Mouse (Mus musculus) CH12F3 (cell line): Measurements from ENCODE around the gene Gm11569.
"Not testable (repeated sequence)": the region's sequence is repeated elsewhere in the genome, so short reads cannot be mapped to it uniquely, and the experiment has no call there.

Experiments
- in situ Hi-C: fragments of 300-500 bp; cut with MboI; formaldehyde crosslinking; loops from 2 replicates; pipeline ENCODE4 v1.14.3; 2020; ENCODE audit warnings: low sequenced_read_pairs

Gene Gm11569

DNA sequence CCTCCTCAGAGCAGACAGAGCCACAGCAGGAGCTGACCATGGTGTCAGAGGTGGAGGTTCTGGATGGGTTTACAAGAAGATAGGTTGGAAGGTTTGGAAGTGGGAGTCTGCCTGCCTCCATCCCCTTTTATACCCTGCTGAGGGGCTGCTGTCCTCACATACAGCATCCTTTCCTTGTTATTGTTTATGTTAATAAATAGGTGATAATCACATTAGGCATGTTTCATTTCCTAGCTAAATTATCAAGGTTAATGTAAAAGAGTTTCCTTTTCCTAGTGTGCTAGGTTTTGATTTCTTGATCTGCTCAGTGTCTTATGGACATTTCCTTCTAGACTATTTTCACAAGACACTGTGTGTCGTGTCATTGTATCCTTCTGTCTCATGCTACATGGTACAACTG is at the start of gene Gm11569:
Gene Gm11569, minus strand, starts transcription at position 101 of the 400 bp plus-strand sequence.
- in situ Hi-C loops, result not testable (repeated sequence)

DNA sequence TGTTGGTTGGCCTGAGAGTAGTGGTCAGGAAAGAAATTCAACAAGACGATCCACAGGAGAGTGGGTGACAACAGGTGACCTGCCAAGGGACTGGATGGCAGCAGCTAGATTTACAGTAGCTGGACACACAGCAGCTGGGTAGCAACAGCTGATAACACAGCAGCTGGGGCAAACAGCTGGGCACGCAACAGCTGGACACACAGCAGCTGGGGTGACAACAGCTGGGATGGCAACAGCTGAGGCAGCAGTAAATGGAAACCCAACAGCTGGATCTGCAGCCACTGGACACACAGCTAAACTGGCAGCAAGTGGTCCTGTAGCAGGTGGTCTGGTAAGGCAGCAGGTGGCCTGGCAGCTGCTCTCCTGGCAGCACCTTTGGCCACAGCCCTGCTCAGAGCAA is 48.0 kb upstream of the Gm11569 start:
- in situ Hi-C loops, result no loop called here

DNA sequence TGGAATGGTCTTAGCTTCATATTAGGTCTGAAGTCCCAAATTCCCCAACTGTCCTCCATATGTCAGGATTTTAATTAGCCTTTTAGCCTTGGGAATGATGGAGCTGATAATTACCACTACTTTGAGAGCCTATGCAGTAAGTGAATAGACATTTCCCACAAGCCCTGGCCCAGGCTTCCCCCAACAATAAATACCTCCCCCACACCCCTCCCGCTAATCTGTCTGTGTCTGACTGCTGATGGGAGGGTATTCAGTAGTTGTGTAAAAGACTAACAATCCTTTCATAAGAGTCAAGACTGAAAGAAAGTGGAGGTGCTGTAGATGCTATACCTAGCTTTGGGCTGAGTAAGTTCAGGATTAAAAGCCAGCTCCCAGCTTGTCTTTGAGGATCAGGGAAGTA is 43.5 kb upstream of the Gm11569 start:
- in situ Hi-C loops, result no loop called here

DNA sequence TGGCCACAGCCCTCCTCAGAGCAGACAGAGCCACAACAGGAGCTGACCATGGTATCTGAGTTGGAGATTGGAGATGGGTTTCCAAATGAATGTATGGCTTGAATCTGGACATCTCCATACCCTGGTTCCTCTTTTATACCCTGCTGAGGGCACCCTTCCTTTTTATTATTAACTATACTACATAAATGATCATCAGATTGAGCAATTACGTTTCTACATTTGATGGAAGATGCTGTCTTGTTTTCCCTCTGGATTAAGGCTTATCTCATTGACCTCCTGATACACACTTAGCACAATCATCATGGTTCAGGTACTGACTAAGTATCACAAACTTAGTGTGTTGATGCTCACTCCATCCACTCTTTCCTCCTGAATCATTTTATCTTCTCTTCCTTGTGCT is 39.2 kb upstream of the Gm11569 start, which contains the start of gene 2300003K06Rik:
Gene 2300003K06Rik, minus strand, starts transcription at position 101 of the 400 bp plus-strand sequence.
- in situ Hi-C loops, result no loop called here

DNA sequence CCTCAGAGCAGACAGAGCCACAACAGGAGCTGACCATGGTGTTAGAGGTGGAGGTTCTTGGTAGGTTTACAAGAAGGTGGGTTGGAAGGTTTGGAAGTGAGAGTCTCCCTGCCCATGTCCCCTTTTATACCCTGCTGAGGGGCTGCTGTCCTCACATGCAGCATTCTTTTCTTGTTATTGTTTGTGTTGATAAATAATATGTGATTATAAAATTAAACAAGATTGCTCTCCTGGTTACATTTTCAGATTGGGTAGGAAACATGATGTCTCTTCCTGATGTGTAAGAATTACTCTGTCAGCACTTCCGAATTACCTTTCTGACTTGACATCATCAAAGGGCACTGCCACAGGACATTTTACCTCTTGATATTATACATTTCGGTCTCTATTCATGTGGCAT is 16.8 kb upstream of the Gm11569 start, which contains the start of gene Gm11564:
Gene Gm11564, minus strand, starts transcription at position 101 of the 400 bp plus-strand sequence.
- in situ Hi-C loops, result not testable (repeated sequence)

DNA sequence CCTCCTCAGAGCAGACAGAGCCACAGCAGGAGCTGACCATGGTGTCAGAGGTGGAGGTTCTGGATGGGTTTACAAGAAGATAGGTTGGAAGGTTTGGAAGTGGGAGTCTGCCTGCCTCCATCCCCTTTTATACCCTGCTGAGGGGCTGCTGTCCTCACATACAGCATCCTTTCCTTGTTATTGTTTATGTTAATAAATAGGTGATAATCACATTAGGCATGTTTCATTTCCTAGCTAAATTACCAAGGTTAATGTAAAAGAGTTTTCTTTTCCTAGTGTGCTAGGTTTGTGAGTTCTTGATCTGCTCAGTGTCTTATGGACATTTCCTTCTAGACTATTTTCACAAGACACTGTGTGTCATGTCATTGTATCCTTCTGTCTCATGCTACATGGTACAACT is 11.1 kb upstream of the Gm11569 start, which contains the start of gene Krtap4-13:
Gene Krtap4-13, minus strand, starts transcription at position 101 of the 400 bp plus-strand sequence.
- in situ Hi-C loops, result not testable (repeated sequence)

DNA sequence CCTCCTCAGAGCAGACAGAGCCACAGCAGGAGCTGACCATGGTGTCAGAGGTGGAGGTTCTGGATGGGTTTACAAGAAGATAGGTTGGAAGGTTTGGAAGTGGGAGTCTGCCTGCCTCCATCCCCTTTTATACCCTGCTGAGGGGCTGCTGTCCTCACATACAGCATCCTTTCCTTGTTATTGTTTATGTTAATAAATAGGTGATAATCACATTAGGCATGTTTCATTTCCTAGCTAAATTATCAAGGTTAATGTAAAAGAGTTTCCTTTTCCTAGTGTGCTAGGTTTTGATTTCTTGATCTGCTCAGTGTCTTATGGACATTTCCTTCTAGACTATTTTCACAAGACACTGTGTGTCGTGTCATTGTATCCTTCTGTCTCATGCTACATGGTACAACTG is 5.6 kb upstream of the Gm11569 start, which contains the start of gene Gm11554:
Gene Gm11554, minus strand, starts transcription at position 101 of the 400 bp plus-strand sequence.
- in situ Hi-C loops, result not testable (repeated sequence)

DNA sequence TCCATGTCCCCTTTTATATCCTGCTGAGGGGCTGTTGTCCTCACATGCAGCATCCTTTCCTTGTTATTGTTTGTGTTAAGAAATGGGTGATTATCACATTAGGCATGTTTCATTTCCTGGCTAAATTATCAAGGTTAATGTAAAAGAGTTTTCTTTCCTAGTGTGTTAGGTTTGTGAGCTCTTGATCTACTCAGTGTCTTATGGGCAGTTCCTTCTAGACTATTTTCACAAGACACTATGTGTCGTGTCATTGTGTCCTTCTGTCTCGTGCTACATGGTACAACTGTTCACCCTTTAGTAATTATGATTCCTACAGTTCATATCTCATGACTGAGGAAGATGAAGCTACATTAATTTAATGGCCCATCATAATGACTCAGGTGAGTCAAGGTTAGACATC is 5.4 kb downstream of the Gm11569 start, which contains the start of gene Gm11596:
Gene Gm11596, minus strand, starts transcription at position 101 of the 400 bp plus-strand sequence.
- in situ Hi-C loops, result no loop called here

DNA sequence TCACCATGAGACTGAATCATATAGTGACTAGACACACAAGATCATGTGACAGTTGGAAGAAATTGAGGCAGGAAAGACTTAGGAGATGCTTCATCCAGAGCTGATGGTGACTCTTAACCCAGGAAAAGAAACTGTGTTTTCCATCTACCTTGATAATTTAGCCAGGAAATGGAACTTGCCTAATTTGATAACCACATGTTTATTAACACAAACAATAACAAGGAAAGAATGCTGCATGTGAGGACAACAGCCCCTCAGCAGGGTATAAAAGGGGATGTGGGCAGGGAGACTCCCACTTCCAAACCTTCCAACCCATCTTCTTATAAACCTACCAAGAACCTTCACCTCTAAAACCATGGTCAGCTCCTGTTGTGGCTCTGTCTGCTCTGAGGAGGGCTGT is 13.8 kb downstream of the Gm11569 start, which contains the start of gene Krtap4-9:
Gene Krtap4-9, plus strand, starts transcription at position 301 of the 400 bp plus-strand sequence.
- in situ Hi-C loops, result not testable (repeated sequence)

DNA sequence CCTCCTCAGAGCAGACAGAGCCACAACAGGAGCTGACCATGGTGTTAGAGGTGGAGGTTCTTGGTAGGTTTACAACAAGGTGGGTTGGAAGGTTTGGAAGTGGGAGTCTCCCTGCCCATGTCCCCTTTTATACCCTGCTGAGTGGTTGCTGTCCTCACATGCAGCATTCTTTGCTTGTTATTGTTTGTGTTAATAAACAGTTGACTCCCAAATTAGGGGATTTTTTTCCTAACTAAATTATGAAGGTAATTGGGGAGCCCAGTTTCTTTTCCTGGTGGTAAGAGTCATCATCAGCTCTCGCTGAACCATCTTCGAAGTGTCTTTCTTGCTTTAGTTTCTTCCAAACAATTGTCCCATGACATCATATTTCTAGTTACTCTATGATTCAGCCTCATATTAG is 18.1 kb downstream of the Gm11569 start, which contains the start of gene Krtap4-8:
Gene Krtap4-8, minus strand, starts transcription at position 101 of the 400 bp plus-strand sequence.
- in situ Hi-C loops, result no loop called here

DNA sequence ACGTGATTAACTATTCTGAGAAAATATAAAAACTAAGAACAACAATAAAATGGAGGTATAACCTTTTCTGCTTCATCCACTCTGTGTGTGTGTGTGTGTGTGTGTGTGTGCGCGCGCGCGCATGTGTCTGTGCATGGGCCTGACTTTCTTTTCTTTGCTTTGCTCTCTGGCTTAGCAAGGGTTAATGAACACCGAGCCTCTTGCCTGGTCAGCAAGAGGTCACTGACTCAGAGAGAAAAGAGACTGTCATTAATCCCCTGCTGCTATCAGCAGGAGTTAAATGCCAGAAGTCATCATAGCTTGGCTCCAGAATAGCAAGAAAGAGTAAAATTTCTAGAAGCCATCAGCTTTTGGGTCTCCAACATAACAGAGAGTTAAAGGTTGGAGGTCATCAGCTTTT is 20.3 kb downstream of the Gm11569 start:
- in situ Hi-C loops, result no loop called here

DNA sequence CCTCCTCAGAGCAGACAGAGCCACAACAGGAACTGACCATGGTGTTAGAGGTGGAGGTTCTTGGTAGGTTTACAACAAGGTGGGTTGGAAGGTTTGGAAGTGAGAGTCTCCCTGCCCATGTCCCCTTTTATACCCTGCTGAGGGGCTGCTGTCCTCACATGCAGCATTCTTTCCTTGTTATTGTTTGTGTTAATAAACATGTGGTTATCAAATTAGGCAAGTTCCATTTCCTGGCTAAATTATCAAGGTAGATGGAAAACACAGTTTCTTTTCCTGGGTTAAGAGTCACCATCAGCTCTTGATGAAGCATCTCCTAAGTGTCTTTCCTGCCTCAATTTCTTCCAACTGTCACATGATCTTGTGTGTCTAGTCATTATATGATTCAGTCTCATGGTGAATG is 25.9 kb downstream of the Gm11569 start, which contains the start of gene Gm11595:
Gene Gm11595, minus strand, starts transcription at position 101 of the 400 bp plus-strand sequence.
- in situ Hi-C loops, result not testable (repeated sequence)

DNA sequence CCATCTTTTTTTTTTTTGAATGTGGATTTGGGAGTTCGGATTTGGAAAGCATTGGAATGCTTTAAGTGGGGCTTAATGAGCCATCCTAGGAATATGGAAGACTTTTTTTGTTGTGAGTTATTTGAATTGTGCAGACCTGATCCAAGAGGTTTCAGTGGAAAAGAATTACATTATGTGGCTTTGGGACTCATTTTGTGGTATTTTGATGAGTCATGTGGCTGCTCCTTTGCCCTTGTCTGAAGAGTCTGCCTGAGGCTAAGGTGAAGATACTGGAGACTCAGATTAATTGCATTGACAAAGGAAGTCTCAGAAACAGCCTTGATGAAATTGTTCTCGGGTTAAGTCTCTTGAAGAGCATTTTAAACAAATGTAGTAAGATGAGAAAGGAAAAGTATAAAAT is 30.3 kb downstream of the Gm11569 start:
- in situ Hi-C loops, result no loop called here

DNA sequence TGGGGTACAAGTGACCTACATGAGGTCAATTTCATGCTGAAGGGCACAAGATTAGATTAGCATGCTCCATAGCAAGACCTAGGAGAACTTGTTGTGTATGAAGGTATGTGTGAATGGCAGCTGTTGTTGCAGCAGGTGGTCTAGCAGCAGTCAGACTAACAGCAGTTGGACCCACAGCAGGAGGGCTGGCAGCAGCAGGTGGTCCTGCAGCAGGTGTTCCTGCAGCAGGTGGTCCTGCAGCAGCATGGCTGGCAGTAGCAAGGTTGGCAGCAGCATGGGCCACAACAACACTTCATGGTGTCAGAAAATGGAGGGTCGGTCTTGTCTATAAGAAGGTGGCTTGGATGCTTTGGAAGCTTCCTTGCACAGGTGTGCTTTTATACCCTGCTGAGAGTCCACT is 39.9 kb downstream of the Gm11569 start:
- in situ Hi-C loops, result no loop called here
